Mouse (Mus musculus): ENCODE results near the gene Krt83. TPM values are rescaled to one million over a fixed set of nuclear protein-coding genes. Genes with fewer than 3 reads are reported as not detected.
A peak's percentile ranks its signal among the peaks of the same experiment; 100 is the strongest.
"Not testable (repeated sequence)": the region's sequence is repeated elsewhere in the genome, so short reads cannot be mapped to it uniquely, and the experiment has no call there.

Krt83 gene
- not detected for total RNA-seq (2021)
- polyA plus RNA-seq (2012; rRNA removed), result 0.12 TPM in 1 of 2 replicates, not detected in the other
- long read RNA-seq, result 0 reads

DNA sequence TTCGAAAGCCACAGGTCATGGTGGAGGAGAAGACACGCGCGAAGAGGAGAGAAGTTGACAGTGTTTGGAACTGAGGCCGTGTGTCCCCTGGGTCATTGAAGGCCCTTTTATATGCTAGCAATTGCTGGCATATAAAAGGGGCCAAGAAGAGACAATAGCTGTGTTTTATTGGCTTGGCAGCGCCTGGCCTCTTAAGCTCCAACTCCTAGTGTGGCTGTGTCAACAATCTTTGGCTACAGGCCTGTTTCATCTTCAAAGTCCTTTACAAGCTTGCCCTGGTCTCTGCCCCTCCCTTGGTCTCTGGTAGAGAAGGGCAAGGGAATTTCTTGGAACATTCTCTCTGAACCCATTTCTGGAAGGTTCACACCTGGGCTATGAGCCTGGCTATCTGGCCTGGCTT, at the start of gene Krt83:
Krt83 (minus strand) TSS at position 82 of the 400 bp plus-strand sequence.
- no peak for DNase-seq

DNA sequence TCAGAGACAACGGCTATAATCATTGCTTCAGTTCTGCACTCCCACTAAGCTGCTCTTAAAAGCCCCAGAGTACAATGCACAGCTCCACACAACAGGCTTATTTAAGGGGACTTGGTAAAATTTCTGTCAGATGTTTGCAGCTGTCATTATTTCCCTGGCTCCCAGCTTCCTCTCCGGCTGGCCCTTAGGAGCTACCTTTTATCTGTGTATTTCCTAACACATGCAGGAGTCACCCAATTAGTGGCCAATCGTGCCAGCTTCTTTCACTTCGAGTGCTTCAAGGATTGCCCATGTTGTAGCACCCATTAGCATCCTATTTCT, 47.2 kb upstream of the Krt83 start:
- DNase-seq, result no peak

- DNase-seq, result no peak
Measured at GRCm38 (mm10) chr15:101537864-101538579, 46.7 kb upstream of the Krt83 start.

GRCm38 (mm10) chr15:101536054-101536850, 44.9 kb upstream of the Krt83 start:
- no peak for DNase-seq

GRCm38 (mm10) chr15:101532720-101533119, 41.4 kb upstream of the Krt83 start, which contains the start of gene Krt84:
Krt84 (minus strand) TSS chr15:101532820.
- no peak for DNase-seq

GRCm38 (mm10) chr15:101522556-101523232, 31.4 kb upstream of the Krt83 start:
- DNase-seq, result peak; percentile 21

GRCm38 (mm10) chr15:101519792-101520191, 28.5 kb upstream of the Krt83 start:
- peak; percentile 66 for DNase-seq

- DNase-seq, result not testable (repeated sequence)
Measured at GRCm38 (mm10) chr15:101517161-101517560, 25.8 kb upstream of the Krt83 start, which contains the start of gene Gm49425. Gm49425 (minus strand) TSS chr15:101517261.

DNA sequence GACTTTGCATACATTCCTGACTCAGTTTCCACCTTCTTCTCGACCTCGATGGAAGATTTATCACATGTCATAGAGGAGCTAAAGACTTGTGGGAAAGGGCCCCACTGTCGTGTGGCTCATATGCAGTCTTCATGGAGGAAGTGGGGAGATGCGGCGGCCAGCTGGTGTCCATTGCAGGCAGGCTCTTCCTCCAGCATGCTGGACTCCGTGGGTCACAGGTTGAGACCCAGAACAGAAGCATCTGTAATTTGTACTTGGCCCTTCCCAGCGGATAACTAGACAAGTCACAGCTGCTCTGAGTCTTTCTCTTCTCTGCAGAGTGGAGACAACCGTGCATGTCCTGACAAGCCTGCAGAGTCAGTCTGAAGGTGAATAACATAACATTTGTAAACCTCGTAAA, 16.9 kb upstream of the Krt83 start:
- DNase-seq, result no peak

GRCm38 (mm10) chr15:101506896-101507758, 15.8 kb upstream of the Krt83 start:
- DNase-seq, result no peak

DNA sequence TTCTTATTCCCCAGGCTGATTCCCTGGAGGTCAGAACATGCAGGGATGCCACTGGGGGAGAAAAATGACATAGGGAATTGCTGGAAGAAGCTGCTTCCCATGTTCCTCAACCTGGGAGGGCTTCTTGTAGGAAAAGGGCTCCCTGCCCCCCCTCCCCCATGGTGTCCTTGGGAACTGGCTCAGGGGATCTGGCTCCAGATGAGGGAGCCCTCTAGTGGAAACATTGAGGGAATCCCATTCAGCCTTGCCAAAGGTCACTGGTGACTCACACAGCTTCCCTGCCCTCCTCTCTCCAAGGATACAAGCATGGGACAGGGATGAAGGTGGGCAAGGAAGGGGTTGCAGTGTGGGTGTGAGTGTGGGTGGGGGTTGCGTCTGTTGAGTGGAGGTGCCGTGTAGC, 5.9 kb upstream of the Krt83 start:
- peak; percentile 87 for DNase-seq

DNA sequence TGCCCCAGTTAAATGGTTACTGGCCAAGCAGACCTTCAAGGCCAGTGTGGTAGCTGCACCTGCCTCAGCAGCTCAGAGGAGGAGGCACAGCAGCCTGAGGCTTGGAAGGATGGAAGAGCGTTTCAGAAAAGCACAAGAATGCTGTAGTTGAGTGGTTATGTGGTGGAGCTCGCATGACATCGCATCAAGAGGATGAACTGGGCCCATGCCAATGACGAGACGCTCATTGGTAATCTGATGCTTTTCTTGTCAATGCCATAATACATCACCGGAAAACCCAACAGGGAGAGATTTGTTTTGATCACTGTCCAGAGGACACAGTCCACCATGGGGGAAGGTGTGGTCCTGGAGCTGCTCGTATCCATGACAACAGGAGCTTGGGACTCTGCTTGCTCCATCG, 4.0 kb upstream of the Krt83 start:
- no peak for DNase-seq

GRCm38 (mm10) chr15:101494203-101494602, 2.9 kb upstream of the Krt83 start:
- peak; percentile 14 for DNase-seq

- DNase-seq, result no peak
Measured at GRCm38 (mm10) chr15:101493713-101494112, 2.4 kb upstream of the Krt83 start.

DNA sequence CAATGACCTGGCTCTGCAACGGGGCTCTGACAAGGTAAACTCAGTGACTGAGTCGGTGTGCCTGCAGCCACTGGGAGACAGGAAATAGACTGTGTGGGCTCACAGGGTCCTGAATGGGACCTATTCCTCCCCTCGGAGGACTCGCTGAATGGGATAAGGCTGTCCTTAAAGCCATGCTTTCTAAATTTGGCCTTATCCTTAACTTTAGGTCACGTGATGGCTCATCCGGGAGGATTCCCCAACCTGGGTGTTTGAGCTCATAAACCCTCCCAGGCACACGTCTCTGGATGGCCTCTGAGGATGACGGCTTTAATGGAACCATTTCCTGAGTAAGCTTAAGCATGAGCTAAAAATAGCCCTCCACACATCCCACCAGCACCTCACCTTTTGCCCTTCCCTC, 1.4 kb upstream of the Krt83 start:
- DNase-seq, result no peak

DNA sequence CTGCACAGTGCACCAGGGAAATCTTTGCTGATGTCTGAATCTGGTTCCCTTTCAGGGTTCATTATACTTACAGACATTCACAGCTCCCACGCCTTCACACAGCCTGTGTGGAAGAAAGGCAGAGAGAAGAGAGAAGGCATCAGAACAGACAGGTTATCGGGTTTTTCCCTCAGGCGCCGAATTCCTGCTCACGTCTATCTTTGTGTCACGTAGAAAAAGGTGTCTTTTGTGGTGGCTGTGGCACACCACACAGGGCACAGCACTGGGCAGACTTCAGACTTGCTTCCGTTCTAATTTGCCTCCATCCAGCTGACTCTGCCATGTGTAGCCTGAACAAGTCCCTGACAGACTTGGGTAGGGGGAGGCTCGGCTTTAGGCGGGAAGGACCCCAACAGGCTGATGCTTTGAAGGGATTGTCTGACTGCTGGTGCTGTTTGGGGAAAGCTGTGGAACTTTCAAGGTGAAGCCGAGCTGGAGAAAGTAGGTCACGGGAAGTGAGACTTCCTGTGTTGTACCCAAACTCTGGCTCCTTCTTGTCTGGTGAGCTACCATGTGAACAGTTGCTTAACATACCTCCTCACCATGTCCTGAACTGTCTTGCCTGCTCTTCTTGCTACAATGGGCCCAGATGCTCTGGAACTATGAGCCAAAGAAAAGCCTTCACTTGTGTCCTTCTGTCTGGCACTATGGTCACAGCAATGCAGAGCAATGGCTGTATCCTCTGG, 5.2 kb downstream of the Krt83 start:
- no peak for DNase-seq

DNA sequence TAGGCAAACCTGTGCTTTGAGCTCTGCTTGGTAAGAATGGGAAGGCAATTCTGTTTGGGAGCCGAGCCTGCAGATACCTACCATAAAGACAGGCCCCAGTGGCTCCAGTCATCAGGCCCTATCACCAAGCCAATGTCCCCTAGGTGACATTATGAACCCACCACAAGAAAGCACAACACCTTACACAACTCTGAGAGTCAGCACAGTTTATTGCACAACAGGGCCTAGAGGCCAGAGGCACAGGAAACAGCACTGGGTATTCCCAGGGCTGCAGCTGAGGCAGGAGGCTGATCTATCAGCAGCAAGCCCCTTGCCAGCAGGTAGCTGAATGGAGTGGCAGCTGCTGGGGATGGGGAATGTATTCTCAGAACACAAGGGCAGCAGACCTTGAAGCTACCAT, 6.4 kb downstream of the Krt83 start:
- no peak for DNase-seq

- no peak for DNase-seq
Measured at GRCm38 (mm10) chr15:101483646-101484045, 7.7 kb downstream of the Krt83 start.

DNA sequence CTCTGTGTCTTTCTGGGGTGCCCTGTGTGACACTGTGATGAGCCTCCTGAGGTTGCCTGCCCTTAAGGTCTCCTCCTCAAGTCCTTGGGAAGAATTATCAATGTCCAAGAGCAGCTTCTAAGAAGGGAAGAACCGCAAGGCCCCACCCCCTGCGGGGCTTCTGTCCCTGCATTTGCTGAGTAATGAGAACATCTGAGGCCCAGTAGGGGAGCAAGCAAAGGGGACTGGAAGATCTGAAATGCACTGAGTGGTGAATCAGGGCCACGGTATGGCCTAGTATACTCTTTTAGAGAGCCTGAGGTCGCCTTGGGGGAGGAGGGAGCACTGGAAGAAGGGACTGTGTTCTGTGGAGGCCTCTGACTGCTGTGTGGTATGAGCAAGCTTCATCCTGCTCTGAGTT, 9.3 kb downstream of the Krt83 start:
- DNase-seq, result no peak

DNA sequence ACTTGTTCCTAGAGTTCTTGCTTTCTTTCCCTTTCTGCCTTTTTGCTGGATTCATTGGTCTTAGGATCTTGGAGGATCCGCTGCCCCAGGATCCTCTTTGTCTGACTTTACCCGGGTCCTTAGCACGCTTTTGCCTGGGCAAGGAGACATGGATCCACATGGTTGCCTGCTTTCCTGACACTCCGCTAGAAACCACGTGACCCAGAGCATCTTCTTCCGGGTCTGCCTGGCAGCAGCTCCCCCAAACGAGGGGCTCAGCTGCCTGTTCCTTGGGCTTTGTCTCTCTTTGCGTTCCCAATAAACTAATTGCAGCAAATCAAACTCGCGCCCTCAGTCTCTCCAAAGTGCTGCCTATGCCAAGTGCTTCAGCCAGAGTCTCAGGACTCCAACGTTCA, 11.6 kb downstream of the Krt83 start:
- no peak for DNase-seq

- DNase-seq, result peak; percentile 37
Measured at GRCm38 (mm10) chr15:101479007-101479665, 12.2 kb downstream of the Krt83 start.
